Mouse (Mus musculus): Measurements from ENCODE around the gene Filip1.

Filip1 gene

DNA sequence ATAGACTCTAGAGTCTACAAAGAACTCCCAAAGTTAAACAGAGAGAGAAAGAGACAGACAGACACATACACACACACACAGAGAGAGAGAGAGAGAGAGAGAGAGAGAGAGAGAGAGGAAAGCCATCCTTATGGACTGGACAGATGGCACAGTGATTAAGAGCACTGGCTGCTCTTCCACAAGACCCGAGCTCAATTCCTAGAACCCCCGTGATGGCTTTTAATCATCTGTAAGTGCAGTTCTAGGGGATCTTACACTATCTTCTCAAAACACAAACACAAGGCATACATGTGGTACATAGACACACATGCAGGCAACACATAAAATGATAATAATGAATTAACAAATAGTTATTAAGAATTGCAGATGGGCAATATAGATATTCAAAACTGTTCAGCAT is 64.3 kb downstream of the Filip1 start:
- no peak for DNase-seq (ENCODE audit: extremely low spot score)

DNA sequence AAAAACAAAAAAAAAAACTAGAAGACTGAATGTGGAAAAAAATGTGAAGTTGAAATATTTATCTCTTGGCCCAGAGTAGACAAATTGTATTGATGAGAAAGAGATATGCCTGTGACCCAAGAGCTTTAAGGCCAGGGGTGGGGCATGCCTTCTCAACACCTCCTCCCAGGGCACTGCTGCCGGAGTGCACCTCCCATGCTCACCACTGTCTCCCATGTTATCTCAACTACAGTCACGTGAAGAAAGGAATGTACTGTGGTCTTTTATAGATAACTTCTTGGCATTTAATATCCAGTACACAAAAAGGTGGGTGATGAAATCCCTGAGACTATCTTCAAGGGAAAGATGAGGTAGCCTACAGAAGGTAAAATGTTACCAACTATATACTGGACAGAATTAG is 64.7 kb downstream of the Filip1 start:
- no peak for DNase-seq (ENCODE audit: extremely low spot score)

DNA sequence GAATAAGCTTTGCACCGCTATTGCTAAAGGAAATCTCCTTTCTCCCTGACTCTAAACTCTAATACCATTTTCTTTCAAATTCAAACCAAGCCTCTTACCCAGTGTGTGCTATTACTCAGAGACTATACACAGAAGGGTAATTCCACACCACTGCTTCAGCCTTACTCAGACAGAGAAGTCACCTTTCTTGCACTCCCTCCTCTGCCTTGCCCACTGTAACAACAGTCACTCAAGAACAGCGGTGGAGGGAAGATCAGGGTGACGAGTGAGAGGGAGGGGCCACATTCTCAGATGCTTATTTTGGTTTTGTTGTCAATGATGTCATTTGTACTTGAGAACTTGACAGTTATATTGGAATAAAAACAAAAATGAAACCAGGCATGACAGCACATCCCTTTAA is 65.2 kb downstream of the Filip1 start:
- DNase-seq (ENCODE audit: extremely low spot score): no peak

DNA sequence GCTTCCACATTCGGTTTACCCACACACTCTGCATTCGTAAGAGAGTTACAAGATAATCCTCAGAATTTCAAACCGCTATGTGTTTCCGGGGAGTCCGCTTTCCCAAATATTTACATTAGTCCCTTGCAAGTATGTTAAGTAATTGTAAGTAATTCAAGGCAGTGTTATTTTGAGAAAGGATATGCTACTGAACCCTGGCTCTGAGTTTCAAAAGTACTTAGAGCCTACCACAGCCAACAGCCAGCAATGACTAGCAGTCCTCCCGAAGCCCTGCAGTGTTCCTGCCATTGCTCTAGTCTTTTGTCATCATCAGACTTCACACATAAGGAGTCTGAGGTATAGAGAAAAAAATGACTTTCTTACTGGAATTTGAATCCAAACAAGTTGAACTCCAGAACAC is 67.8 kb downstream of the Filip1 start:
- DNase-seq (ENCODE audit: extremely low spot score): no peak

DNA sequence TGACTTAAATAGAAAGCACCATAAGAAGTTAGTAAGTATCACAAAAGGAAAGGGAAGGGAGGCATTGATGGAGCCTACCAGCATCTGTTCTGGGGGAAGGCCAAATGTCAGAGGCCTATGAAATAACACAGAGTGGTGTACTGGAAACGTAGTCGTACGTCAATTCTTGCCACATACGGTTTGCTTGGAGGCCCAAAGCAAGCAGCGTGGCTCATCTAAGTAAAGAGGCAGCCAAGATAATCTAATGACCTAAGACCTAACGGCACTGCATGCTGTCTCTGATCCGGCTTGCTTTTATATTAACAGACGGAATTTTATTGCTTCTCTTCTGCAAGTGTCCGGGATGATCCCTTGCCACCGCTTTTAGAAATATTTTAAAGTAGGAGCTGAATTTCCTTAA is 68.7 kb downstream of the Filip1 start:
- no peak for DNase-seq (ENCODE audit: extremely low spot score)

DNA sequence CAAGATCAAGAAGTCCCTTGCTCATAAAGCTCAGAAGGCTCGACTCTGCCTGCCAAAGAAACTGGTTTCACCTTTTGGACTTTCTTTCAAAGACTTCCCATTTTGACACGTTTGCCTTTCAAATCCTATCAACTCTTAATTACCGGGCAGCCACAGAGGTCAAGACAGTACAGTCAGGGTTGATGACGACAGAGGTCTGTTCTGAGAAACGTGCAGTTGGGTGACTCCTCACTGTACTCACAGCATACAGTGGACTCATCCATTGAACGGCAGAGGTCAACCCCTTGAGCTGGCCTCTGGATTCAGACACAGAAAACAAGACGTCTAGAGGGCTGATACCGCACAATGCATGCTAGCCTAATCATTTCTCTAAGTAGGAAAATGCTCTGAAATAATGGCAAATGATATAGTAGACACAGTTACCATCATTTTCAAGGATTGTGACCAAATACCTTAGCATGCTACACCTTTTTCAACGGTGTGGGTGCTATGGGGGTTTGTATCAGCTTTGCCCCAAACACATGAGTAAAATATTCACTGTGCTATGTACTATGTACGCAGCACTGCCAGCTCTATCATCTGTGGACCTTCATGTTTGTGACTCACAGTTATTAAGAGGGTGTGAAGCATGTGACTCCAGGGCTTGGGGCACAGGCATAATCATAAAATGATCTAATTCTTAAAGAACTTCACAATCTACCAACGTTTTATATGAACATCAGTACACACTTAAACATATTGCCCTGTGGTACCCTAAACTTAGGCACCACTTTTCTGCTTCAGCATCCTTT is 74.0 kb downstream of the Filip1 start:
- DNase-seq (ENCODE audit: extremely low spot score): no peak

DNA sequence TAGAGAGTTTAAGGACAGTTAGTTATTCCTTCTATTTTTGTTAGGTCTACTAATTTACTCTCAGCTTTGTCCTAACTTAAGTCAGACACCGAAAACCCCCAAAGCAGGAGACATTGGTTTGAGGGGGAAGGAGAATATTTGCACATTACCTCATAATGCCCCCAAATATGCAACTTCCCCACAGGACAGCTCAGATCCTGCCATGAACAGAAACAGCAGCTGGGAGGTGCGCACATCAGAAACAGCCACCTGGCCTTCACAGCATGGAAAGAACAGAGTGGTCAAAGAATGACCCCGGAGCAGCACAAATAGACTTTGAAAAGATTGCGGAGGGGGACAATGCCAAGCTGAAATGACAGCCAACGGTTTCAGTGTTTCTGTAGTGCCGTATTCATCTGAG is 75.1 kb downstream of the Filip1 start:
- no peak for DNase-seq (ENCODE audit: extremely low spot score)

DNA sequence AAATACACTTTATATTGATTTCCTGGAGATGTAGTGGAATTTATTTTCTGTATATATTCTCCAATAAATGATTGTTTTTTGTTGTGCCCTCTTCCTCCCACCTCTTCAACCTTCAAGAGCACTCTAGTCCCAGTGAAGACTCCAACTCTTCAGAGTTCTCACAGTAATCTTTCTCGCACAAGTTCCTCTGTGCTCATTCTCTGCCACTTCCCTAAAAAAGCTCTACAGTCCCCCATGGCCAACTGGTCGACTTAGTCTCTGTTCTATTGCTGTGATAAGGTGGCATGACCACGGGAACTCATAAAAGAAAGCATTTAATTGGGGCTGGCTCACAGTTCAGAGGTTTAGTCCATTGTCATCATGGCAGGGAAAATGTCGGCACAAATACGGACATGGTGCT is 80.1 kb downstream of the Filip1 start:
- DNase-seq (ENCODE audit: extremely low spot score): no peak

DNA sequence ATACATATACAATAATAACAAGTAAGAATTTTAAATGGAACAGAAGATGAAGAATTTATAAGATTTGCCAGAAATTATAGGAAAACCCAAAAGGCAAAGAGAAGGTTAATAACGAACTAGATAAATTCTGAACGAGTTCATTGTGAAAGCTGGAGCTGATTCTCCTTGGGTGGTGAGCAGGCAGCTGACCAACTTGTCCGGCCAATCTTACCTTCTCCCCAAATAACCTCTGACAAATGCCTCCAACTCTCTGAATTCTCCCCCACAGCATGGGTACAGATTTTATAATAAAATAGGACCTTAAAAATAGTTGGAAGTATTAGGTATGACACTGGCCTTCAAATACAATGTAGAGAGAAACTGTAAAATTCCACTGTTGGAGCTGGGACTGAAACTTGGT is 84.6 kb downstream of the Filip1 start:
- DNase-seq (ENCODE audit: extremely low spot score): no peak

DNA sequence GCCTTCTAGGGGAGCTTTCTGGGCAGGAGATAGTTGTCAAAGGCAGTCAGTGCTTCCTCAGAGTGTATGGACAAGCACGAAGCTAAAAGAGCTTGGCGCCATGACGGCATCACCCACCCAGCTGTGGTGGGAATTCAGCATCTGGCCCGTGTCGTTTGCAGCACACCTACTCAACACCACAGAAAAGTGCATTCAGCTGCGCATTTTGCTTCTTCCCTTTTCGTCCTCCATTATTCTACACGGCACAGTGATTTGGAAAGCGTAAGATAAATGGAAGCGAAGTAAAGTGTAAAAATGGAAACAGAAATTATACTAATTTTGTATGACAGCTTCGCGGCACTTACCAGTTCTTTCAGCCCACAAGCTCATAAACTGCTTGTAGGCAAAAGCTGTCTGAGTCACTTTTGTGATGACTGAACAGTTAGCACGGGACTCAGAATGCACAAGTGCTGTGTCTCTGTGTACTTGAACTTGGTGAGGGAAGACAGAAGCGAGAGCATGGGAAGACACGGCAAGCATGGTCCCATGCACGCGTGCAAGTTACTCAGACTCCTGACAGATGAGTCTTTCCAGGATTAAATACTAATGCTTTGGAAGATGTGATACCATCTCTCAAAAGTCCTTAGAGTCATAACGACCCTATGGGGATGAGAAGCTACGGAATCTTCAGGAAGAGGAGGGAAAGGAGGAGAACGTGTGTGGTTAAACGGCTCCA is 85.3 kb downstream of the Filip1 start:
- DNase-seq (ENCODE audit: extremely low spot score): no peak

DNA sequence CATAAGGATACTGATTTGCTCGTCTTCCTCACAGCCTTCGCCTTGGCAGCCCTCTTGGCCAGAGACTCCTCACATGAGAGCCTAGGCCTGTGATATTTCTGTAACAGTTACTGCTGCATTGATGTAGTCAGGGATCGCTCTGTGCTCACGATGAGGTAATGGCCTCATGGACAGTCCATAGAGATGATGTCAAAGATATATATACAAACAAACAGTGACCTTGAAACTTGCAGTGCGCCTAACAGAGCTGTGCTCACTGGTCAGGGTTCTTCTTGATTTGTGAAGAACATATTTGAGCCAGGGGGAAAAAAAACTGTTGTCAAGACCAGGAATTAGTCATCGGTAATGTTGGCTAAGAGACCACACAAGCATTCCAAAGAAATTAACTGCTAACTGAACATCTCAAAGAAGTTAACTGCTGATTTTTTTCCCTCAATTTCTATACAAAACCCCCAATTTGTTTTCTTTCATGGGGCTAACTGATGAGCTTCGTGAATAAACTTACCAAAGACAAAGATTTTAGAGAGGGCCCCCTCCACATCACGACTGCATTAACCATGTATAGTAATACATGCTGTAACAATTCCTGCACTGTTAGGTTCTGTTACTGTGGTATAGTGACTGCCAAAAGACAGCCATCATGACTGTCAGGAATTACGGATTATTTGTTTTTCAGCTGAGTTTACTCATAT is 86.0 kb downstream of the Filip1 start:
- DNase-seq (ENCODE audit: extremely low spot score): no peak

DNA sequence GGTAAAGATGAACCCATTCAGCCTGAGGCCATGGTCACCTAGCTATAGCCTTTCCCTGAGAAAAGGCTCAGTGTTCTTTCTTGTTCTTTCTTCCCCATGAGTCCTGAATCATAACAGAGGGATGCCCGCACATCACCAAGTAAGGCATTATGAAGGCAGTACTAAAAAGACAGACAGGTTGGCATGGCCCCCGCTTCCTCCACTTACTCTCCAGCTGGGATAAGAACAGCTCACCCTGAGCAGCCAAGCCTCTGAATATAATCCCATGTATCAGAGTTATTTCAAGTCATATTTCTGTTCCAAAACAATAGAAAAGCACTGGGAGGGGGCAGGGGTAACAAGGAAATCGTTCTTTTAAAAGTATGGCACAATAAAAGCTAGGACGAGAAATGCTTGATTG is 86.7 kb downstream of the Filip1 start:
- DNase-seq (ENCODE audit: extremely low spot score): no peak

DNA sequence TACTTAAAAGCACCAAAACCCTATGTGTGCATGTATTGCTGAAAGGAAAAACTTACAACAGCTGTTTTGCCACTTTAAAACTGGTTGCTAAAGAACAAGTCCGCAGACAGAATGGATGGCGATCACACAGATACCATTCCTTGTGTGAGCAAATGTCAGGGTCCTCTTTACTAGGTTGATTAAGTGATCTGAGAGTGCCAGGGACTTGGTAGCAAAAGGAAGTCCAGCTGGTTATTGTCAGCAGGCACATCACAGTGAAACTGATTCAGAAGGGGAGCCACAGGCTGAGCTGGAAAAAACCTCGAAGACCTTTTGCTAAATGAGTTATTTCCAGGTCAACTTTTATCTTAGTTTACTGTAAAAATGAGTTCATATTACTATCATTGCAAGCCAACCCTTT is 89.4 kb downstream of the Filip1 start:
- no peak for DNase-seq (ENCODE audit: extremely low spot score)

DNA sequence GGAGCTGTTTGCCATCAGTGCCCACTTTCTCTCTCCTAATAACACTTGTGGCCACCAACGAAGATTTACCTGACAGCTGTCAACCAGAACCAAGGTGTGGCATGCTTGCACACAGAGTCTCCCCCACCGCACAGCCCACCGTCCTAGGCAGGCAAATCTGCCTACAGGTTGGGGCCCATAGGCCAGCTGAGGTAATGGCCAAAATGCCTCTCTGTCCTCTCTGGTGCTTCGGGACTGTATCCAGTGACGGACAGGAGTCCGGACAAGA is 90.2 kb downstream of the Filip1 start:
- DNase-seq (ENCODE audit: extremely low spot score): no peak

DNA sequence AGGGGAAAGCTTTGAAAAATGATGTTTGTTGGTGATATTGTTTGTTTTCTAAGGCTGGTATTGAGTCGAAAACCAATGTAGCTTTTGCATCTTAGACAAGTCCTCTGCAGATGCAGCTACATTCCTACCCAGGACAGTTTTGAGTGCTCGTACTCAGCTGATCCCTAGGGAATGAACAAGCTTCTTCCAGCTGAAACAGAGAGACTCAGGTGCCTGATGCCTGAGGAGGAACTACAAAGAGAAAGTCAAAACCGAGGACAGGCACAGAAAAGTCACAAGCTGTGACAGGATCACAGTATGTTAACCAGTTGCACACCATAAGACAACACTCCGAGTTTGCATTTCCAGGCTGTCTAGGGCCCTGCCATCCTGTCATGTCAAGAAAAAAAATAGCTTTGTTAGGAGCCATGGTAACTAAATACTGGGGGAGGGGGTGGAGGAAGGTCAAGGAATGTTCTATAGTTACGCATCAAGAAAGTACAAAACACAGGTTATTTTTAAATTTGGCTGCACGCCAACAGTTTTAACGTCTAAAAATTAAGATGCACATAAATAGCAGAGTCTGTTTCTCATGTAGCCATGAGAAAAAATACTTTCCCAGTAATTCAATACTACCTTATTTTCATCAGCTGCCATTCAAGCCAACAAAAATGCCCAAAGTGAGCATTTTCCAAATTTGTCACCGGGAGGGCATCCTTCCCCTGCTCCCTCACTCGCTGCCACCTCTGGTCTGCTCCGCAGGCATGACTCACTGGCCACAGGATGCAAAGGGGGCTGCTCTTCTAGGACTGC is 90.8 kb downstream of the Filip1 start:
- DNase-seq (ENCODE audit: extremely low spot score): no peak

DNA sequence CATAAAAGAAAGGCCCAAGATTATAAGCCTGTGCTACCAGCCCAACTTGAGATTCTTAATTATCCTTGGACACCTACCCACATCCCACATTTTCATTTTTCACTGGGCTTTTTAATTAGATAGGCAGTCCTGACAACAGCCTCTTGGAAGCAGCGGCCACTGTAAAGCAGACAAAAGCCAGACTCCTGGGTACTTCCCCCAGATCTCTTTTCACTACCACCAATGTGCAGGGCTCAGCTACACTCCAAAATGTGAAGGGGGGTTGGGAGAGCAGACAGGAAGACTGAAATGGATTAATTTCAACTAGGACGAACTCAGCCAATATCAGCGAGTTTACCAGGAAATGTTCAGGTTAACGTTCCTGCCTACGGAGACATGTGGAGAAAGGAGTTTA is 92.1 kb downstream of the Filip1 start:
- no peak for DNase-seq (ENCODE audit: extremely low spot score)

DNA sequence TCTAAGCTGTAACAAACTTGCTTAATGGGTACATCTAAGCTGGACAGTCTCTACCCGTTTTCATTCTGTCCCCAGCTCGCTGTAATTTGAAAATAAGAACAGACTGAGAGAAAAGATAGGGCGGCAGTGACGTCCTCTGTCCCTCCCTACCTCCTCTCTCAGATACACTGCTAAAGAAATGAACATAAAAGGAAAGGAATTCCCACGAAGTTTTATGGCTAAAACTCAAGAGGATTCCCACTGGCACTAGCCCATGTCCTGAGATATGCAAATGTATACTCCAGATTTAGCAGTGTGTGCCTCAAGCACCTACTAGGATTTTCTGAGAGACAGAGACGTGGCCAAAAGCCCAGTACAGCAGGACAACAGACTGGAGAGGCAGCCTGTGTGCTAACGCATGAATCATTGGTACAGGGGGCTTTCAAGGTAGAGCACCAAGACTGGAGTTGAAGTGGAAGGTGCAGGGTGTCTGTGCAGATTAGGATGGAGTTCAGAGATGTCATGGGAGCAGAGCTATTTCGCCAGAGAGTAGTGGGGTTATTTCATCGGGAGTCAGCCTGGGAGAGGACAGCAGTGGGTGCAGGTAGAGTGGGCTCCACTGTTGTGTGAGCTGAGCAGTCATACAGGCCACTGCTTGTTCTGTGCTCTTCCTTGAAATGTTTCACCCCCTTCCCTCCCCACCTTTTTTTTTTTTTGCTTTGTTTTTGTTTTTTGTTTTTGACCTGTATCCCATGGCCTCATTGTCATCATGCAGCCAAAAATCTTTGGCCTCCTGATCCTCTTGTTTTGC is 92.7 kb downstream of the Filip1 start:
- no peak for DNase-seq (ENCODE audit: extremely low spot score)

DNA sequence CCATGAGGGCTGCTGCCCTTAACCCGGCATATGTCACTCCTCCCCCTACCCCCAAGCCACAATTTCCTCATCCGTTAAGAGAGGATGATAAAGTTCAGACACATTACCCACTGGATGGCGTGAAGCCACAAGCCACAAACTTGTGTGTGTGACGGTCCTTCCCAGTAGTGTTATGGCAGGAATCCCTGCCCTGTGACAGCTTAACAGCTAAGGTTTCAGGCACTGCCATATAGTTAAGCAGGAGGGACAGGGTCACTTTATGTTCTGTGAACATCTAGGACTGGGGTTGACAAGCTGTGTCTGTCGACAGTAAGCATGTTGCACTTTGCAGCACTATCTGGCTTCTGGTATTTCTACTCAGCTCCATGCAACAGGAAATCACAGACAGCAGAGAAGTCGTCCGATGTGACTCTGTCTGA is 93.3 kb downstream of the Filip1 start:
- no peak for DNase-seq (ENCODE audit: extremely low spot score)

DNA sequence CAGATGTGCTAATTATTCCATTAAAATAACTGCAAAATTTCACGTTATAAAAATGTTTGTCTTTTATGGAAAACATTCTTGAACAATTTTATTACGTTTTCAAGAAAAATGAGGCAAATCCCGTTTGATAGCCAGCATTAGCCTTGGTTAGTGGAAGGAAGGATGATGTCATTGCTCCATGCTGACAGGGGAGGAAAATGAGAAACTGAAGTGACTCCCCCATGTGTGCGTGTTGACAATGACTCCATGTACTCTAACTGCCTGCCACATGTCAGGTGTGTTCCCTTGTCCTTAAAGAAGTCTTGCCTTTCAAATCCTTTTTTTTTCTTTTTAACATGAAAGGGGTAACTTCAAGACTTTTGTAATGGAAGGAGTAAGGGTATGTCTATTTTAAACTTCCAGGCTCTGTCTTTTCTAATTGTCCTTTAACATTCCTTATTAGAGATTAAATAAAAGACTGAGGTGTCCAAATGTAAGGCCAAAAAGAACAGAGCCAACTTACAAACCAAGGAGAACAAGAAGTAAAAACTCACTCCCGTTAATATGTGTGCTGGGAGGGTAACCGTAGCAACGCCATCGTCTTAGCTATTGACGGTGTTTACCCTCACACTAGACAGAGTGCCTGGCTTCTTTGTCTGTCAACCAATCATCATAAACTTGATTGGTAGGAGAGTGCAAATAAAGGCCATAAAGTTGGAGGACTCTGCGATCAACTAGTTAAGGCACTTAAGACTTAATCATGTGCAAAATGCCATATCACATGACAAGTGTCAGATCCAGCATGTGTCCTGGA is 94.1 kb downstream of the Filip1 start:
- no peak for DNase-seq (ENCODE audit: extremely low spot score)

DNA sequence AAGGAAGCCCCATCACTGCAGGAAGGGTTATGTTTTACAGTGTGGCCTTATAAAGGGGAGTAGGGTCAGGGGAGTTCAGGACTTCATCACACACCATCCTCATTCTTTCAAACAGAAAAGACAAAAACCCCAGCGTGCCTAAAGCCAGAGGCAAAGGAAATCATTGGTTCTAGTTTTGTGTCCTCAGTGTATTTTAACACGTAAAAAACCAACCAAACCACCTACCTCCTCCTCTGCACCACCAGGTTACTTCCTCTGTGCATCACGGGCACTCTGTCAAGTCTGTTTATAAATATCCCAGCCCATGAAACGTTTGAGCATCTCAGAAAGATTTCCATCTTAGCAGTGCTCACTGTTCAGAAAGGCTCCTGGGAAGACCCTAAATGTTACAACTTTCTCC is 98.4 kb downstream of the Filip1 start:
- DNase-seq (ENCODE audit: extremely low spot score): no peak

DNA sequence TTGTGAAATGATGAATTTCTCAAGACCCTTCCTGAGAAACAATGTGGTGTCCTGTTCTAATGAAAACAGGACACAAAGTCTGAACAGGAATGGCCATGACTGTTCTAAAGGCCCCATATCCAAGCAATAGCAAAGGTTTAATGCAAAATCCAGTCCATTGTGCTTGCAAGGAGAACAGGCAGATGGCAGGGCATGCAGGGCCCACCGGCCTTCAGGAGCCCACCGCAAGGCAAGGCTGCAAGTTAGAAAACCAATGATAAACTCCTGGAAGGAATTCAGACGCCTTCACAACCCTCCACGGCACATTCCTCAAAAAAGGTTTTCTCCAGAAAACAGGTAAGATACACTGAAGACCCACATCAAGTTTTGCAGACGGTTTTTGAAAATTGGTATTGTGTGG is 99.7 kb downstream of the Filip1 start:
- DNase-seq (ENCODE audit: extremely low spot score): no peak
